ENCODE assay signal across 18 mouse cellular contexts in genomic region chr3:116985741-116986140, GRCm38 (mm10). TPM values are rescaled to one million over a fixed set of nuclear protein-coding genes. Genes with fewer than 3 reads are reported as not detected.
DNase-seq lines count a peak whose midpoint lies in the region; ATAC-seq and TF ChIP-seq lines count a peak whose summit lies in the region.
"Had no signal": no experiment of that assay in that cellular context is flagged by ENCODE, and none has a peak within 500 bp of the region (broad histone marks: within the 10 kb centered on the region; RNA-seq: fewer than 3 reads in every experiment).

No protein-coding gene starts in this region.

- TF ChIP-seq POLR2A in kidney, adult 2 months (IDR thresholded peaks at IDR 0.05; ENCODE audit: low read depth, low read length), result no peak

- 18% methylated on average over 1 of the region's 1 CpGs for WGBS in forebrain, embryonic 16.5 days
- 47% methylated on average over 1 of the region's 1 CpGs for WGBS in midbrain, embryonic 15.5 days
- 78% methylated on average over 1 of the region's 1 CpGs for WGBS in hindbrain, embryonic 13.5 days
- WGBS in kidney, adult 2 months, result 63% methylated on average over 1 of the region's 1 CpGs

- H3K9ac ChIP-seq in forebrain, embryonic 16.5 days (replicated peaks; ENCODE audit: low read depth, low read length), result no peak overlapping the region
- no peak overlapping the region for H3K9ac ChIP-seq in midbrain, embryonic 15.5 days
- no peak overlapping the region for H3K9ac ChIP-seq in hindbrain, embryonic 13.5 days
- H3K9ac ChIP-seq: embryonic facial prominence, embryonic 13.5 days; liver, embryonic 12.5 days had no signal

- peaks cover 13% of the 10 kb centered on the region for H3K4me1 ChIP-seq in forebrain, embryonic 16.5 days (replicated peaks; ENCODE audit: control insufficient read depth, insufficient read depth, low read length)
- 0 out of 2 replicates have a peak, but pooled peaks cover 4% of the 10 kb centered on the region for H3K4me1 ChIP-seq in midbrain, embryonic 15.5 days
- H3K4me1 ChIP-seq in hindbrain, embryonic 13.5 days (replicated peaks), result peaks cover 7% of the 10 kb centered on the region; the same call in 1 of the 2 replicates
- no peaks in the 10 kb centered on the region for H3K4me1 ChIP-seq in kidney, adult 2 months (ENCODE audit: control insufficient read depth, insufficient read depth, low read length)
- H3K4me1 ChIP-seq: hindbrain, embryonic 10.5 days; liver, embryonic 12.5 days had no signal

- H3K4me3 ChIP-seq in forebrain, embryonic 16.5 days (replicated peaks; ENCODE audit: low read length), result no peak overlapping the region
- H3K4me3 ChIP-seq in midbrain, embryonic 15.5 days, result no peak overlapping the region
- no peak overlapping the region for H3K4me3 ChIP-seq in hindbrain, embryonic 13.5 days
- H3K4me3 ChIP-seq in kidney, adult 2 months (ENCODE audit: insufficient read depth, low read depth, low read length), result no peak overlapping the region
- H3K4me3 ChIP-seq: embryonic facial prominence, embryonic 13.5 days; hindbrain, embryonic 10.5 days; liver, embryonic 12.5 days had no signal

- H3K4me2 ChIP-seq in forebrain, embryonic 16.5 days (ENCODE audit: low read length), result no peak overlapping the region
- no peak overlapping the region for H3K4me2 ChIP-seq in midbrain, embryonic 15.5 days
- no peak overlapping the region for H3K4me2 ChIP-seq in hindbrain, embryonic 13.5 days
- H3K4me2 ChIP-seq: embryonic facial prominence, embryonic 13.5 days; heart, embryonic 11.5 days; liver, embryonic 12.5 days had no signal

- H3K36me3 ChIP-seq in forebrain, embryonic 16.5 days (ENCODE audit: control insufficient read depth, insufficient read depth), result no peaks in the 10 kb centered on the region
- no peaks in the 10 kb centered on the region for H3K36me3 ChIP-seq in midbrain, embryonic 15.5 days (replicated peaks)
- no peaks in the 10 kb centered on the region for H3K36me3 ChIP-seq in hindbrain, embryonic 13.5 days
- H3K36me3 ChIP-seq in kidney, adult 2 months (ENCODE audit: control insufficient read depth, insufficient read depth, low read length), result no peaks in the 10 kb centered on the region
- H3K36me3 ChIP-seq: embryonic facial prominence, embryonic 13.5 days; hindbrain, embryonic 10.5 days; liver, embryonic 12.5 days had no signal

- peak; percentile 54 to 77 for DNase-seq in layer of hippocampus, adult 18-20 months (ENCODE audit: low spot score in 2 of 2)
- no peak for DNase-seq in layer of hippocampus, adult 9-10 months (ENCODE audit: low spot score)
- peak; percentile 48 to 49 for DNase-seq in layer of hippocampus, adult 8-10 months (ENCODE audit: low spot score in 2 of 2)
- no peak for DNase-seq in kidney, adult 2 months
- no peak for DNase-seq in adrenal gland, adult (ENCODE audit: inconsistent age in 2 of 2, low spot score in 1 of 2)
- DNase-seq: kidney, postnatal 4 days had no signal

- no peaks in the 10 kb centered on the region for H3K27me3 ChIP-seq in forebrain, embryonic 16.5 days (replicated peaks; ENCODE audit: control insufficient read depth, insufficient read depth, low read length)
- H3K27me3 ChIP-seq in midbrain, embryonic 15.5 days (replicated peaks), result no peaks in the 10 kb centered on the region
- H3K27me3 ChIP-seq in hindbrain, embryonic 13.5 days, result no peaks in the 10 kb centered on the region
- H3K27me3 ChIP-seq in kidney, adult 2 months (replicated peaks; ENCODE audit: control insufficient read depth, insufficient read depth, low read length), result no peaks in the 10 kb centered on the region
- H3K27me3 ChIP-seq: embryonic facial prominence, embryonic 13.5 days; liver, embryonic 12.5 days had no signal

- no peaks in the 10 kb centered on the region for H3K9me3 ChIP-seq in forebrain, embryonic 16.5 days (ENCODE audit: control insufficient read depth, low read length)
- H3K9me3 ChIP-seq in midbrain, embryonic 15.5 days, result no peaks in the 10 kb centered on the region
- no peaks in the 10 kb centered on the region for H3K9me3 ChIP-seq in hindbrain, embryonic 13.5 days
- H3K9me3 ChIP-seq: embryonic facial prominence, embryonic 13.5 days; hindbrain, embryonic 10.5 days; liver, embryonic 12.5 days had no signal

- no peak for TF ChIP-seq CTCF in kidney, adult 2 months (conservative IDR thresholded peaks at IDR 0.05; ENCODE audit: insufficient read depth, insufficient read length, low read depth, low read length)

- H3K27ac ChIP-seq in forebrain, embryonic 16.5 days (ENCODE audit: low read length), result peak overlapping the region; percentile 84
- H3K27ac ChIP-seq in midbrain, embryonic 15.5 days, result peak overlapping the region; percentile 58
- no peak overlapping the region for H3K27ac ChIP-seq in hindbrain, embryonic 13.5 days
- H3K27ac ChIP-seq in kidney, adult 2 months (ENCODE audit: insufficient read depth, low read depth, low read length), result no peak overlapping the region
- H3K27ac ChIP-seq: embryonic facial prominence, embryonic 13.5 days; hindbrain, embryonic 10.5 days; liver, embryonic 12.5 days had no signal

- ATAC-seq in forebrain, embryonic 16.5 days, result peak; percentile 51; the same call in 1 of the 2 replicates
- ATAC-seq in midbrain, embryonic 15.5 days (replicated peaks), result peak; percentile 43; the same call in 1 of the 2 replicates
- no peak for ATAC-seq in hindbrain, embryonic 13.5 days (ENCODE audit: low FRiP score)
- ATAC-seq: CD4-positive, CD25-positive, alpha-beta regulatory T cell, adult 4 months; intestine, embryonic 16.5 days; liver, embryonic 12.5 days had no signal

RNA-seq across cellular contexts. Expression of gene Palmd, which starts 17.0 kb away (rescaled TPM):
- 10 to 100 TPM; 25.8 to 26.0 TPM for total RNA-seq in layer of hippocampus, adult 18-20 months (2021)
- polyA plus RNA-seq in forebrain, embryonic 16.5 days (2015; fragmentation: Nextera tagmentation; extraction: Ambion mirVana), result 19.7 and 22.9 TPM in 2 replicates
- total RNA-seq in layer of hippocampus, adult 8-10 months (2022), result 10 to 100 TPM; 23.0 to 27.6 (median 26.1) TPM
- polyA plus RNA-seq in midbrain, embryonic 15.5 days (2015; fragmentation: Nextera tagmentation; extraction: Ambion mirVana), result 9.8 and 10.5 TPM in 2 replicates
- polyA plus RNA-seq in hindbrain, embryonic 13.5 days (2015; fragmentation: Nextera tagmentation; extraction: Ambion mirVana), result 7.5 and 7.8 TPM in 2 replicates
- polyA plus RNA-seq in kidney, adult 2 months (2012; rRNA removed), result 1.3 and 2.0 TPM in 2 replicates

RNA-seq across cellular contexts. Expression of gene 4930455H04Rik, which starts 17.7 kb away (rescaled TPM):
- not detected for total RNA-seq in layer of hippocampus, adult 18-20 months (2021)
- polyA plus RNA-seq in forebrain, embryonic 16.5 days (2015; fragmentation: Nextera tagmentation; extraction: Ambion mirVana), result not detected in 2 replicates
- total RNA-seq in layer of hippocampus, adult 8-10 months (2022), result not detected
- polyA plus RNA-seq in midbrain, embryonic 15.5 days (2015; fragmentation: Nextera tagmentation; extraction: Ambion mirVana), result not detected in 2 replicates
- polyA plus RNA-seq in hindbrain, embryonic 13.5 days (2015; fragmentation: Nextera tagmentation; extraction: Ambion mirVana), result not detected in 2 replicates
- polyA plus RNA-seq in kidney, adult 2 months (2012; rRNA removed), result not detected in 2 replicates
- polyA plus RNA-seq: CD4-positive, CD25-positive, alpha-beta regulatory T cell, adult 4 months; embryonic facial prominence, embryonic 13.5 days; heart, embryonic 11.5 days; hindbrain, embryonic 10.5 days; intestine, embryonic 16.5 days; liver, embryonic 12.5 days; small intestine, adult 2 months; stomach, embryonic 16.5 days; urinary bladder, adult 2 months had no signal

Comparison
In these comparisons a context has a peak if more than half of its experiments do, and no peak if none do; other contexts are left out.
1. DNase-seq: peak in layer of hippocampus, adult 18-20 months (2 of 2) and layer of hippocampus, adult 8-10 months (2 of 2); none in layer of hippocampus, adult 9-10 months (single experiment), kidney, adult 2 months (single experiment) and adrenal gland, adult (0 of 2).
2. H3K27ac ChIP-seq: peak in forebrain, embryonic 16.5 days (single experiment) and midbrain, embryonic 15.5 days (single experiment); none in hindbrain, embryonic 13.5 days (single experiment) and kidney, adult 2 months (single experiment).